Mouse (Mus musculus) spleen, adult 12 weeks (tissue): ENCODE measurements around the gene Sept8.
A peak's percentile ranks its signal among the peaks of the same experiment; 100 is the strongest.

Experiments
- DNase-seq: peaks from one replicate; pipeline ENCODE4 v3.0.0; 2022; ENCODE audit warnings: low spot score

Sept8 gene

GRCm38 (mm10) chr11:53583151-53583550, 64.1 kb downstream of the Sept8 start:
- DNase-seq = no peak

DNA sequence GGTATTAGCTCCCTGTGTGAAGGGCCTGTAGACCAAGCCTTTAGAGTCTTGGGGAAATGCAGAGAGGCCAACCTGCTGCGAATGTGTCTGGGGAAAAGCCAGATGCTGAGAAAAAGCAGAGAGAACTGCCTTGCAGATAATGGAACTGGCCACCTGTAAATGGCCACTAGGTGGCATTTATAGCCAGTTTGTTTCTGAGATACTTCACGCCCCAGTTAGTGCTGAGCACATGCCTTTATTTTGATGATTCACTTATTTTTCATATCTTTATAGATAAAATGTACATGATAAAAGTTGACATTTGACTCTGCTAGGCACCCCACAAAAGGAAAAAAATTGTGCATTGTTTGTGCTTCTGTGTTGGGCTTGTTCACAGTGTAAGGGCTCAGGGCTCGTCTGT, 65.8 kb downstream of the Sept8 start:
- no peak for DNase-seq

DNA sequence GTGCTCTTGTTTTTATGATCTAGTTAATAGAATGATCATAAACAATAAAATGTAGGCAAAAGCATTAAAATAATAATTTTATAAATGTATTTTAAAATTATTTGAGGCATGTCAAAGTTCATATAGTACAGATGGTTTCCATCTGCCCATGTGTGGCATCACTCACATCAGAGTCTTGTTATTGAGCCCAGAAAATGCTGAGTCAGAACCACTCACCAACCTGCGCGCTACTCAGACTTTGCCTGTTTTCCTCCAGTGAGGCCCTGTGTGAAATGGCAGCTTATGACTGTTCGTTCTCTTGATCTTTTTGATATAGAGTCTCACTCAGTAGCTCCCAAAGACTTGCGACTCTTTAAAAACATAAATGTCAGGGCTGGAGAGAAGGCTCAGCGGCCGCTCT, 66.5 kb downstream of the Sept8 start:
- no peak for DNase-seq

- no peak for DNase-seq
Measured at GRCm38 (mm10) chr11:53588279-53588678, 69.2 kb downstream of the Sept8 start.

DNA sequence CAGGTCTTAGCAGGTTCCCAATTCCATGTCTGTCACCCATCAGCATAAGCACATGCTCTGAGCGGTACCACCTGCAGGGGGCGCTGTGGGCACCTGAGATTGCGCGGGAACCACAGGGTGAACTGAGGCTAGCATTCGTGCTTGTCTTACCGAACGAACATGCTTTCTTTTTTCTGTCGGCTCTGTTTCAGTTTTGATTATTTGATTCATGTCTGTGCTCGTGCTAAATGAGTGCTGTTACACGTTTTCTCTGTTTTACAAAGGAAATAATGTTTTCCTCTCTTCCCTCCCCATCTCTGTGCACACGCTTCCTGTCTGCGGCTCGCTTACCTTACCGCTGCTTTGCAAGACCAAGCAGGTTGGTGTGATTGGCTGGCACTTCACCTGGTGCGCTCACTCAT, 71.3 kb downstream of the Sept8 start:
- peak; percentile 73 for DNase-seq

- no peak for DNase-seq
Measured at GRCm38 (mm10) chr11:53591116-53591515, 72.1 kb downstream of the Sept8 start.
